Mouse (Mus musculus): Measurements from ENCODE around the gene Ppan.

DNA sequence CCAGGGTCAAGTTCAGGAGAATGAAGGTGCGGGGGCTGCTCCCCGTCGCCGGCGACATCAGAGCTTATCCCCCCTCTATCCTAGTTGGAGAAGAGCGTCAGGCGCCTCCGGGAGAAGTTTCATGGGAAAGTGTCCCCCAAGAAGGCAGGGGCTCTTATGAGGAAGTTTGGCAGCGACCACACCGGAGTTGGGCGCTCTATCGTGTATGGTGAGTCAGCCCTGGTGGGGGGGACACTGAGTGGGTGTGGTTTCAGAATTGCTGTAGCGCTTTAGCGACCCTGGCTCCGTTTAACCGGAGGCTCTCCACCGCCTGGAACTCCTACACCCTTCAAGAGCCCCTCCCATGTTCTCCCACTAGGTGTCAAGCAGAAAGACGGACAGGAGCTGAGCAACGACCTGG is 18.7 kb upstream of the Ppan start:
- TF ChIP-seq CTCF (IDR thresholded peaks at IDR 0.05; ENCODE audit: low read depth) (no peak), EP300 (IDR thresholded peaks at IDR 0.05; ENCODE audit: low read depth) (no peak)
